Mouse (Mus musculus) forebrain, embryonic 10.5 days (tissue): ENCODE measurements at regions not wholly inside any gene's neighbourhood (a gene's known extent, or its start where the extent isn't known, plus 50 kb on each side); places are given as distances from the start of the nearest gene placed in this dataset.

Experiments used
- DNase-seq: peaks from one replicate; pipeline ENCODE4 v3.0.0-alpha.2; 2017; ENCODE audit warnings: low spot score; ENCODE audit errors: extremely low spot score
- H3K27ac ChIP-seq: fragments of 300-500 bp; sonication (generic); 2 replicates; pipeline ENCODE4 v1.5.1; 2016; ENCODE audit warnings: mild to moderate bottlenecking
- H3K27me3 ChIP-seq: fragments of 300-500 bp; sonication (generic); 2 replicates; pipeline ENCODE4 v1.6.1; 2016; ENCODE audit warnings: mild to moderate bottlenecking; ENCODE audit not compliant: poor library complexity, severe bottlenecking
- H3K36me3 ChIP-seq: fragments of 300-500 bp; sonication (generic); replicated peaks from 2 replicates; pipeline ENCODE4 v1.6.1; 2016; ENCODE audit warnings: mild to moderate bottlenecking, moderate library complexity
- H3K4me1 ChIP-seq: fragments of 300-500 bp; sonication (generic); 2 replicates; pipeline ENCODE4 v1.6.1; 2016
- H3K4me3 ChIP-seq: fragments of 300-500 bp; sonication (generic); 2 replicates; pipeline ENCODE4 v1.5.1; 2016; ENCODE audit warnings: mild to moderate bottlenecking, moderate library complexity
- H3K9me3 ChIP-seq: fragments of 300-500 bp; sonication (generic); 2 replicates; pipeline ENCODE4 v1.6.1; 2016; ENCODE audit warnings: mild to moderate bottlenecking, moderate library complexity
- WGBS: fragments of 180-500 bp; shearing (Covaris S2); methylation state at CpG from one replicate; pipeline ENCODE4 v1.1.7; 2016; 5-methylcytosine and 5-hydroxymethylcytosine counted together

DNA sequence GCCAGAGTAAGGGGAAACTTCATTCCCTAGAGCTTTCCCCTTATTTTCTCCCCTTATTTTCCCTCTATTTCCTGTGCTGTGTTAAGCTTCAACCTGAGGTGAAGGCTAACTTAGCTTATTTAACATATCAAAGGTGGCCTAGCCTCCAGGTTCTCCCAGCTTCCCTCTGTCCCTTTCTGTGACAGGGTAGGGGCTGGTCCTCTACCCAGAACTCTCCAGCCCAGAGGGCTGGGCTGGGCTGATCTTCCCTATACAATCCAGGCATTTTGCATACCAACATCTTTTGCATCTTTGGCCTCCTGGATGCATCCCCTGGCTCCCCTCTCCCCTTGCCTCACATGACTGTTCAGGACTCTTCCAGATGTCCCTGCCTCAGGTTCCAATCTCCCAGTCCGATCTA, 487.9 kb downstream of the Klf5 start:
- no peak for DNase-seq
- H3K4me1 ChIP-seq = no peaks in the 10 kb centered on the region
- no peak overlapping the region for H3K27ac ChIP-seq
- 88% methylated on average over 1 of the region's 1 CpGs for WGBS
- no peak overlapping the region for H3K4me3 ChIP-seq
- H3K9me3 ChIP-seq = no peaks in the 10 kb centered on the region
- H3K36me3 ChIP-seq = no peaks in the 10 kb centered on the region
- H3K27me3 ChIP-seq = no peaks in the 10 kb centered on the region

DNA sequence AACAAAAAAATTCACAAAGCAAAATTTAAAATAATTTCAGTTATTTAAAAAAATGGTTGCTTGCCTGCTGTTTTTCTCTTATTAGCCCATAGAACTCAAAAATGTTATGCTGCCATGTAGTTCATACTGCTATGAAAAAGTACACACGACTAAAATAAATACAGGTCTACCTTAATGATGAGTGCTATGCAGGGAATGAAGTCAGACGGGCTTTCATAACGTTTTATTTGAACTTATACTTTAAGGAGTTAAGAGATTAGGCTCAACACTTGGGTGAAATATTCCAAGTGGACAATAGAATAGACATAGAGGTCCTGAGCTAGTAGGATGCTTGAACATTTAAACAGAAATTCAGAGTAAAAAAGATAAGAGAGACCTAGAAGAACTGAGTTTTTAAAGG, 489.7 kb downstream of the Klf5 start:
- Histone ChIP-seq H3K4me3 (no peak overlapping the region), H3K27ac (no peak overlapping the region), H3K27me3 (no peaks in the 10 kb centered on the region), H3K9me3 (no peaks in the 10 kb centered on the region), H3K36me3 (no peaks in the 10 kb centered on the region), H3K4me1 (no peaks in the 10 kb centered on the region)
- DNase-seq = no peak
- 90% methylated on average over 3 of the region's 3 CpGs for WGBS

DNA sequence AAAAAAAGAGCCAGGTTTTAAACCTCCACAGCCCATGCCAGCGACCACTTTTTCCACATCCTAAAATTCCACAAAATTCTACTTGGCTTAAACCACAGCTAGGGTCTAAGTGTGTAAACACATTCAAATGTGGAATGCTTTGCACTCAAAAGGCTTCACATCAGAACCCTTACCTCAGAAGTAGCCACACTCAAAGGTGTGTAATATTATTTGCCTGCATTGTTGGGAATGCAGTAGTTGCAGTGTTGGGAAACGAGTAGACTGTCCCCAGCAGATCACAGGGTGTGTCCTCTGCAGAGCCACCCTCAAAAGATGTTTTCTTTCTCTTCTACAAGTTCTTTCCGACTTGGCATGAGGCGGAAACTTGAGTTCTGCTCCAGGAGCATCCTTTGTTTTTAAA, 488.2 kb downstream of the Klf12 start:
- no peak for DNase-seq
- peaks cover 4% of the 10 kb centered on the region; the same call in 1 of the 2 replicates for H3K9me3 ChIP-seq
- H3K36me3 ChIP-seq = no peaks in the 10 kb centered on the region
- no peak overlapping the region for H3K4me3 ChIP-seq
- 82% methylated on average over 4 of the region's 4 CpGs for WGBS
- no peaks in the 10 kb centered on the region for H3K4me1 ChIP-seq
- H3K27ac ChIP-seq = no peak overlapping the region
- H3K27me3 ChIP-seq = no peaks in the 10 kb centered on the region

DNA sequence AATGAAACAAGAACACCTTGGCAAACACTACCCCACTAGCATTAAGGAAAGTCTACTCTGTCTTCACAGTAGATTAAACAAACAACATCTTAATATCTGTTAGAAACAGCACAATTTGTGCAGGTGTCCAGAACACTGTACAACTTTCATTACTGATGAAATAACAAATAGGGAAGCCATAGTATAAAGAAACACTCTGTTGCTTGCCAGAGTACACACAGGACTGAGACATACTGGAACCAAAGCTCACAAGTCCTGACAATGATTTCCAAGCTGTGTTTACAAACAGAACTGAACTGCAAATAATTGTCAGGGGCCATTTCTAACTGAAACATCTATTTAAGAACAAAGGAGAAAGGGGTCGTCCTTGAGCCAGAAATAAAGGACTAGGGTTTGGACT, 478.4 kb downstream of the Klf12 start:
- 75% methylated on average over 1 of the region's 1 CpGs for WGBS
- DNase-seq = no peak
- H3K9me3 ChIP-seq = peaks cover 7% of the 10 kb centered on the region; the same call in 1 of the 2 replicates
- no peaks in the 10 kb centered on the region for H3K4me1 ChIP-seq
- no peak overlapping the region for H3K27ac ChIP-seq
- H3K4me3 ChIP-seq = no peak overlapping the region
- no peaks in the 10 kb centered on the region for H3K36me3 ChIP-seq
- H3K27me3 ChIP-seq = no peaks in the 10 kb centered on the region

DNA sequence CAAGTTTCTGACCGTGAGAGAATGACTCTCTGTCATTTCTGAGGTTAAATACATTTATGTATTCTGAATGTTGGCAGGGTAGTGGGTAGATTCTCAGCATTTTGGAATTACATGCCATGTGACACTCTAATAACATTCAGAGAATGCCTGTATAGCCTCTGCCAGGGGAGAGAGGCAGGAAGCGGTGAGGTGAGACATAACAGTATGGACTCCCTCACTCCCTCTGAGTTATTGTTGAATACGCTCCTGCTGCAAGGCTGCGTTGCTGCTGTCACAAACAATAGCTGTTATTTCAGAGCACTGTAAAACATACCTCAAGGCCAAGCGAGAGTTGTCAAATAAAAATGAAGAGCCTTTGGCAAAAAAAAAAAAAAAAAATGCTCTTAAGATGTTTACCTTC, 477.9 kb downstream of the Klf12 start:
- WGBS = 92% methylated on average over 5 of the region's 5 CpGs

DNA sequence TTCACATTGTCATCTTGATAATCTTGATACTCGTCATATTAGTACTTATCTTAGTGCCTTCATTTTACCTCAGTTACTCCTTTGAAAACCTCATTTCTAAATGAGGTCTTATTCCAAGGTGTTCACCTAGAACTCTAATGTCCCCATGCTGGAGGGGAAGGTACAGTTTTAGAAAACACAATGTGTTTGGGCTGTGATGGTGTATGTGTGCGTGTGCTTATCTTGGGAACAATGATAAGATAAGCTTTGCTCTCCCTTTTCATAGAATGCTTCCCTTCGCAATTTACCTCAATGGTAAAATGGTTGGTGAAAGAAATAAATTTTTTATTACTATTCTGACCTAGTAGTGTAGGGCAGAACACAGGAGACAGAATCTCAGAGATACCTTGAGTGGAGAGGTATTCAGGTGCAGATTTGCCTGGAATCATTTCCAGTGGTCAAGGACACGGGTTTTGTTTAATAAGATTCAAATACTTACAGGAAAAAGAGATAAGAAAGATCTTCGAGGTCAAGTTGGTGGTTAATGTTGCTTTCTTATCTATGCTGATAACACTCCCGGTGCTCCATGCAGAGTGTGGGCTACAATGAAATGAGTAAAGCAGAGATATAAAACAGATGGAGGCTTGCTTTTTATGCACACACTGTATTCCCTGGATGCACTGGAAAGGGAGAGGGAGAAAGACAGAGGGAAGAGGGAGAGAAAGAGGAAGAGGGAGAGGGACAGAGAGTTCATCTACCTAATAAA, 471.6 kb downstream of the Klf12 start:
- no peak overlapping the region for H3K4me3 ChIP-seq
- no peaks in the 10 kb centered on the region for H3K27me3 ChIP-seq
- no peaks in the 10 kb centered on the region for H3K9me3 ChIP-seq
- 93% methylated on average over 6 of the region's 6 CpGs for WGBS
- H3K36me3 ChIP-seq = no peaks in the 10 kb centered on the region
- no peak overlapping the region for H3K27ac ChIP-seq
- DNase-seq = no peak
- H3K4me1 ChIP-seq = no peaks in the 10 kb centered on the region

More for the DNA sequence above, 477.9 kb downstream of the Klf12 start:
- Histone ChIP-seq H3K4me3 (no peak overlapping the region), H3K9me3 (peaks cover 2% of the 10 kb centered on the region; the same call in 1 of the 2 replicates), H3K27ac (no peak overlapping the region), H3K36me3 (no peaks in the 10 kb centered on the region), H3K27me3 (no peaks in the 10 kb centered on the region), H3K4me1 (no peaks in the 10 kb centered on the region)
- DNase-seq = no peak
